Mouse (Mus musculus): ENCODE measurements around the gene Gm47791.

- TF ChIP-seq CTCF (IDR thresholded peaks at IDR 0.05; ENCODE audit: extremely low read depth, insufficient read length, insufficient replicate concordance, low read depth, low read length) (no peak), POLR2A (IDR thresholded peaks at IDR 0.05; ENCODE audit: low read depth, low read length) (no peak)
Observed at GRCm38 (mm10) chr1:82795702-82796443, 24.8 kb upstream of the Gm47791 start.
